Mouse (Mus musculus): ENCODE data around the gene Ces1c.

DNA sequence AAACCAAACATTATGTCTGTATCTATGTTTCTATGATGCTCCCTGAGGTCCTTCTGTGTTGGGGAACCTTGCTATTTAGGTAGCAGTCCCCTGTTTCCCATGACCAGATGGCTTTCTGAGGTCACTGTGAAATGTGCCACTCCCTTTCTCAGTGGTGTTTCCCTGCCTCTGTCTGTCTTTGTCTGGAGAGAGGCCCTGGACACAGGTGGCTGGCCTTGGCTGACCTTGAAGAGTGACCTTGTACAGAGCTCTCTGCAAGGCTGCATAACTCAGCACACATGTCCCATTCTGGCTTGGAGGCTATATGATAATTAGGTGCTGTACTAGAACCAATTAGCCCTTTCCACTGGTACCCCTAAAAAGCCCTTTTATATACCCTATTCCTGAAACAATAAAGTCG, 45.5 kb upstream of the Ces1c start:
- TF ChIP-seq GATA1 (IDR thresholded peaks at IDR 0.05; ENCODE audit: low read length) (no peak), TAL1 (IDR thresholded peaks at IDR 0.05; ENCODE audit: low read length) (no peak)
